In genomic region chr7:126583251-126583709, GRCm38 (mm10) we compare ENCODE assay signal across 1 mouse cellular context.
A peak's percentile ranks its signal among the peaks of the same experiment; 100 is the strongest.
TF ChIP-seq lines count a peak whose summit lies in the region.

No protein-coding gene starts in this region.

TF ChIP-seq in MEL, 35 proteins besides CTCF, POLR2A, EP300 and RAD21 (continued from another document):
- TF ChIP-seq NRF1 (IDR thresholded peaks at IDR 0.05; ENCODE audit: insufficient read depth, low read depth, low read length, poor library complexity, severe bottlenecking) (peak; percentile 33; the same call in 1 of the 2 replicates), POLR2AphosphoS5 (IDR thresholded peaks at IDR 0.05; ENCODE audit: borderline replicate concordance, low read depth, low read length) (no peak), CHD2 (IDR thresholded peaks at IDR 0.05; ENCODE audit: low read length) (no peak), BHLHE40 (IDR thresholded peaks at IDR 0.05; ENCODE audit: borderline replicate concordance, low read depth, low read length) (peak; percentile 92), JUND (IDR thresholded peaks at IDR 0.05; ENCODE audit: low read depth, low read length) (no peak), SMC3 (IDR thresholded peaks at IDR 0.05; ENCODE audit: low read depth, low read length) (no peak), MEF2A (IDR thresholded peaks at IDR 0.05; ENCODE audit: extremely low read depth, insufficient replicate concordance, low read depth, low read length, poor library complexity, severe bottlenecking) (no peak), MAFK (IDR thresholded peaks at IDR 0.05; ENCODE audit: borderline replicate concordance, low read depth, low read length) (no peak), CHD1 (IDR thresholded peaks at IDR 0.05; ENCODE audit: low read depth, low read length) (0 out of 2 replicates have a peak, but pooled peaks have one; percentile 6), MYC (IDR thresholded peaks at IDR 0.05; ENCODE audit: low read depth, low read length) (peak; percentile 84)
TF ChIP-seq in MEL: peak in this region for 14.
